Mouse (Mus musculus) heart, embryonic 11.5 days (tissue): ENCODE data around the gene Lrrc23. TPM values are rescaled to one million over a fixed set of nuclear protein-coding genes. Genes with fewer than 3 reads are reported as not detected.
A peak's percentile ranks its signal among the peaks of the same experiment; 100 is the strongest.

Experiments used
- ATAC-seq: fragments of 200-750 bp; cut with Nextera tagmentation; replicated peaks from 2 replicates; pipeline ENCODE4 v1.8.0; 2017; ENCODE audit warnings: moderate library complexity; ENCODE audit not compliant: insufficient number of reproducible peaks, low FRiP score, low TSS enrichment
- H3K27ac ChIP-seq: fragments of 300-500 bp; sonication (generic); 2 replicates; pipeline ENCODE4 v1.5.1; 2014; ENCODE audit warnings: mild to moderate bottlenecking, low read depth, low read length
- H3K27me3 ChIP-seq: fragments of 300-500 bp; sonication (generic); 2 replicates; pipeline ENCODE4 v1.6.1; 2014; ENCODE audit warnings: mild to moderate bottlenecking, low read length, mixed read lengths; ENCODE audit not compliant: control insufficient read depth, insufficient read depth
- H3K36me3 ChIP-seq: fragments of 300-500 bp; sonication (generic); 2 replicates; pipeline ENCODE4 v1.6.1; 2014; ENCODE audit warnings: mild to moderate bottlenecking, low read length, moderate library complexity, mixed read lengths; ENCODE audit not compliant: control insufficient read depth, insufficient read depth
- H3K4me1 ChIP-seq: fragments of 300-500 bp; sonication (generic); 2 replicates; pipeline ENCODE4 v1.6.1; 2014; ENCODE audit warnings: low read length; ENCODE audit not compliant: control insufficient read depth, insufficient read depth
- H3K4me2 ChIP-seq: fragments of 300-500 bp; sonication (generic); 2 replicates; pipeline ENCODE4 v1.6.1; 2014; ENCODE audit warnings: mild to moderate bottlenecking, moderate library complexity
- H3K4me3 ChIP-seq: fragments of 300-500 bp; sonication (generic); 2 replicates; pipeline ENCODE4 v1.5.1; 2014; ENCODE audit warnings: low read depth, low read length
- H3K9ac ChIP-seq: fragments of 300-500 bp; sonication (generic); 2 replicates; pipeline ENCODE4 v1.6.1; 2014; ENCODE audit warnings: mild to moderate bottlenecking, low read depth, low read length, moderate library complexity
- H3K9me3 ChIP-seq: fragments of 300-500 bp; sonication (generic); replicated peaks from 2 replicates; pipeline ENCODE4 v1.6.1; 2016; ENCODE audit warnings: low read length; ENCODE audit not compliant: control insufficient read depth
- WGBS: fragments of 180-500 bp; shearing (Covaris S2); extraction: QIAGEN DNeasy Blood & Tissue Kit; methylation state at CpG from one replicate; pipeline ENCODE4 v1.1.7; 2014; ENCODE audit not compliant: insufficient replicate concordance; 5-methylcytosine and 5-hydroxymethylcytosine counted together
- polyA plus RNA-seq: library from polyadenylated mRNA; unstranded; fragments of >200 nt; fragmentation: Nextera tagmentation; extraction: Ambion mirVana; gene quantifications from 2 replicates; pipeline ENCODE4 v1.2.1, GENCODE M21; 2014

Lrrc23 gene
- polyA plus RNA-seq, 1 experiment from 2014 or later = not detected

GRCm38 (mm10) chr6:124756652-124757350 is 22.7 kb downstream of the Lrrc23 start:
- H3K4me2 ChIP-seq = peak overlapping the region; percentile 82
- peak overlapping the region; percentile 95 for H3K27ac ChIP-seq
- H3K4me3 ChIP-seq = peak overlapping the region; percentile 89
- peak; percentile 64 for ATAC-seq
- 1% methylated on average over 52 of the region's 54 CpGs for WGBS
- H3K4me1 ChIP-seq = peaks cover 34% of the 10 kb centered on the region
- no peaks in the 10 kb centered on the region for H3K36me3 ChIP-seq
- H3K9ac ChIP-seq = peak overlapping the region; percentile 93
- H3K27me3 ChIP-seq = peaks cover 5% of the 10 kb centered on the region; the same call in 1 of the 2 replicates
- H3K9me3 ChIP-seq = no peaks in the 10 kb centered on the region

- H3K4me1 ChIP-seq = peaks cover 34% of the 10 kb centered on the region
- no peaks in the 10 kb centered on the region for H3K36me3 ChIP-seq
- WGBS = under 1% methylated on average over 59 of the region's 100 CpGs
- peak within 1 kb of the TSS; percentile 95 for H3K27ac ChIP-seq
- peak; percentile 71 for ATAC-seq
- peaks cover 5% of the 10 kb centered on the region; the same call in 1 of the 2 replicates for H3K27me3 ChIP-seq
- H3K4me3 ChIP-seq = peak within 1 kb of the TSS; percentile 89
- H3K9me3 ChIP-seq = no peaks in the 10 kb centered on the region
- H3K9ac ChIP-seq = peak within 1 kb of the TSS; percentile 93
- peak within 1 kb of the TSS; percentile 82 for H3K4me2 ChIP-seq
These were observed 23.5 kb downstream of the Lrrc23 start, which contains the start of the genes Gm45234 and Atn1 for GRCm38 (mm10) chr6:124755831-124756595. Gene Gm45234 (minus strand): TSS chr6:124756021. Gene Atn1 (minus strand): TSS chr6:124756524.

- H3K27ac ChIP-seq = peak overlapping the region; percentile 95; the same call in 1 of the 2 replicates
- 2% methylated on average over 3 of the region's 3 CpGs for WGBS
These were observed 24.2 kb downstream of the Lrrc23 start for GRCm38 (mm10) chr6:124755306-124755705.

GRCm38 (mm10) chr6:124753861-124754260 is 25.7 kb downstream of the Lrrc23 start:
- 88% methylated on average over 2 of the region's 2 CpGs for WGBS
- Histone ChIP-seq H3K4me2 (no peak overlapping the region), H3K27ac (no peak overlapping the region), H3K36me3 (peaks cover 5% of the 10 kb centered on the region; the same call in 1 of the 2 replicates), H3K9me3 (no peaks in the 10 kb centered on the region), H3K9ac (no peak overlapping the region), H3K27me3 (no peaks in the 10 kb centered on the region), H3K4me3 (no peak overlapping the region), H3K4me1 (peaks cover 31% of the 10 kb centered on the region)
- ATAC-seq = no peak

More at GRCm38 (mm10) chr6:124755306-124755705, 24.2 kb downstream of the Lrrc23 start:
- Histone ChIP-seq H3K4me1 (peaks cover 34% of the 10 kb centered on the region), H3K9me3 (no peaks in the 10 kb centered on the region), H3K4me3 (peak overlapping the region; percentile 89), H3K9ac (peak overlapping the region; percentile 93), H3K4me2 (peak overlapping the region; percentile 82), H3K27me3 (peaks cover 3% of the 10 kb centered on the region; the same call in 1 of the 2 replicates), H3K36me3 (no peaks in the 10 kb centered on the region)
- no peak for ATAC-seq

DNA sequence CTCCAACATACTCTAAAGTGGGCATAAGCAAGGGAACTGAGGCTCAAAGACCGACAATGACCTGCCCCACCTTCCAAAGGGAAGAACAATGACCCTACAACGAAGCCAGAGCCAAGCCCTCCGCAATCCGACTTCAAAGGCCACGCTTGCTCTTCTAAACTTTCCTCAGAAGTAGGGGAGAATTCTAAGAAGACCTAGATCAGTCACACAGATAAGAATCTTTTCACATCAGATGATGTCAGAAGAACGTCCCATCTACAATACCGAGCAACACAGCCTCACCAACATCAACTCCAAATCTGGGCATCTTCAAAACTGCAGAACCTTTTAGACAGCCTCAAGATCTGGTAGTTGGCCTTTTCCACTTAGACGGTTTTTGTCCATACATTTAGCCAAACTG is 29.1 kb downstream of the Lrrc23 start:
- Histone ChIP-seq H3K9me3 (no peaks in the 10 kb centered on the region), H3K4me1 (peaks cover 16% of the 10 kb centered on the region; the same call in 1 of the 2 replicates), H3K9ac (no peak overlapping the region), H3K36me3 (peaks cover 8% of the 10 kb centered on the region), H3K4me3 (no peak overlapping the region), H3K4me2 (no peak overlapping the region), H3K27me3 (no peaks in the 10 kb centered on the region), H3K27ac (no peak overlapping the region)
- WGBS = 82% methylated on average over 8 of the region's 8 CpGs
- no peak for ATAC-seq

DNA sequence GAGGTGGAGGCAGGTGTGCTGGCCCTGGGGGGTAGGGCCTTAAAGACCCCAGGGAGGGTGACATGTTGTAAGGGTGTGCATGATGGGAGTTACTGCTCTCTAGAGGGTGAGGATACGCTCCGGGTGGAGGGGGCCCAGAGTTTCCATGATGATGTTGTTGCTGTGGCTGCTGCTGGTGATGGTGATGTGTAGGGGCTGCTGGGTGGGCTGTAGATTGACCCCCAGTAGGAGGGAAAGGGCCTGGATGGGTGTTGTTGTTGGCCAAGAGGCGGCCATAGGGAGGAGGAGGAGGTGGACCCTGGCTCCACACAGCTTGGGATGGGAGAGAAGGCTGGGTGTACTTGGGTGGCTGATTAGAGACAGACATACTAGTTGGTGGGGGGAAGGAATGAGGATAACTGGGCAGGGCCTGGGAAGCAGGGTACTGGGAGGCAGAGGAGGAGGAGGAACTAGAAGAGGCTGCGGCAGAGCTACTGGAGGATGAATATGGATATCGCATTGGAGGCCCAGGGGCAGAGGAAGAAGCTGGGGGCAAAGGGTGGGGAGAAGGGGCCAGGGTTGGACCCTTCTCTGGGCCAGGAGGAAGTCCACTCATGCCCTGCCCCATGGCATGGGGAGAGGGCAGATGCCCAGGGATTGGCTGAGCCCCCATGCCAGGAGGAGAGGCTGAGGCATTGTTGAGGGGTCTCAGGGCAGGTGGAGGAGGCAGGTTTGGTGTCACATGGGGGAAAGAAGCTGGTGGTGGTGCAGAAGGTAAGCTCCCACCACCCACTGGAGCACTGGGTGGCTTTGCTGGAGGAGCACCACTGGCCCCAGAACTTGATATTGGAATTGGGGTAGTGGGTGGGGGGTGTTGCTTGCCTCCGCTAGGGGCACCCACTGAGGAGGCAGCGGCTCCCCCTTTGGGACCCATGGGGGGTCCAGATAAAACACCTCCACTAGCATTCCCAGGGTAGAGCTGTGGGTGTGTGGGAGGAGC is 32.6 kb downstream of the Lrrc23 start:
- ATAC-seq = no peak
- H3K36me3 ChIP-seq = peaks cover 11% of the 10 kb centered on the region

DNA sequence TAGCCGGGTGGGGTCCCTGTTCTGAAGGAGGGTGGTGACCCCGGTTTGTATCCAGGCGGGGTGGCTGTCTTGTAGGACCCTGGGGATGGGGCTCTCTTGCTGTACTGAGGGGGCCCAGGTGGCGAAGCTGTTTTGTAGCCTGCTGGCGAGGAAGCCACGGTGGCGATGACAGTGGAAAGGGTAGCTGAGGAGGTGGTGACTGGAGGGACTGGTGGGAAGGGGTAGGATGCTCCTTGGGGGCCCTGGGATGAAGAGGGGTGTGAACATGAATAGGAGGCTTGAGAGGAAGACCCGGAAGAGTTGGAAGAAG is 33.3 kb downstream of the Lrrc23 start:
- H3K4me2 ChIP-seq = peak overlapping the region; percentile 99
- peak overlapping the region; percentile 87; the same call in 1 of the 2 replicates for H3K27ac ChIP-seq
- H3K27me3 ChIP-seq = no peaks in the 10 kb centered on the region
- H3K4me3 ChIP-seq = peak overlapping the region; percentile 75
- ATAC-seq = no peak
- no peaks in the 10 kb centered on the region for H3K9me3 ChIP-seq
- H3K4me1 ChIP-seq = peaks cover 16% of the 10 kb centered on the region
- H3K9ac ChIP-seq = peak overlapping the region; percentile 96
- peaks cover 11% of the 10 kb centered on the region for H3K36me3 ChIP-seq
- 20% methylated on average over 8 of the region's 8 CpGs for WGBS

More for the DNA sequence above, 32.6 kb downstream of the Lrrc23 start:
- H3K4me1 ChIP-seq = peaks cover 13% of the 10 kb centered on the region
- no peaks in the 10 kb centered on the region for H3K27me3 ChIP-seq
- no peak overlapping the region for H3K4me3 ChIP-seq
- no peak overlapping the region for H3K27ac ChIP-seq
- H3K9ac ChIP-seq = peak overlapping the region; percentile 30; the same call in 1 of the 2 replicates
- H3K9me3 ChIP-seq = no peaks in the 10 kb centered on the region
- H3K4me2 ChIP-seq = peak overlapping the region; percentile 99
- 81% methylated on average over 7 of the region's 7 CpGs for WGBS
